Mouse (Mus musculus) testis, postnatal 14 days (tissue): Measurements from ENCODE around the gene Syce2.
"Not testable (repeated sequence)": the region's sequence is repeated elsewhere in the genome, so short reads cannot be mapped to it uniquely, and the experiment has no call there.

Experiments
- DNase-seq: peaks from one replicate; pipeline ENCODE4 v3.0.0; 2021; ENCODE audit warnings: low spot score

The Syce2 gene

DNA sequence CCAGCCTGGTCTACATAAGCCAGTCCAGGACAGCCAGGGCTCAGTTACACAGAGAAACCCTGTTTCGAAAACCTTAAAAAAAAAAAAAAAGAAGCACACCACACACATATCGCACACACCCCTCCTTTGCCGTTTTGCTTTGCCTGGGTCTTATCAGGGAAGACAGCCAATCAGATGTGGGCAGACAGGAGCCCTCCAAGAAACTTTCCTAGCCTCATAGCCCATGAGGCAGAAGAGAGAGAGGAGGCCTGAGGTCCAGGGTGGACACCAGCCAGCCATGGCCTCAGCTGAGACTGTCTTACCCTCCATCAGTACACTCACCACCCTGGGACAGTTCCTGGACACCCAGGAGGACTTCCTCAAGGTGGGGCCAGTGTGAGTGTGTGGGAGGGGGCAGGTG, 29.8 kb downstream of the Syce2 start, which contains the start of gene Klf1:
Gene Klf1 (plus strand): TSS at position 177 of the 400 bp plus-strand sequence.
- DNase-seq = no peak

DNA sequence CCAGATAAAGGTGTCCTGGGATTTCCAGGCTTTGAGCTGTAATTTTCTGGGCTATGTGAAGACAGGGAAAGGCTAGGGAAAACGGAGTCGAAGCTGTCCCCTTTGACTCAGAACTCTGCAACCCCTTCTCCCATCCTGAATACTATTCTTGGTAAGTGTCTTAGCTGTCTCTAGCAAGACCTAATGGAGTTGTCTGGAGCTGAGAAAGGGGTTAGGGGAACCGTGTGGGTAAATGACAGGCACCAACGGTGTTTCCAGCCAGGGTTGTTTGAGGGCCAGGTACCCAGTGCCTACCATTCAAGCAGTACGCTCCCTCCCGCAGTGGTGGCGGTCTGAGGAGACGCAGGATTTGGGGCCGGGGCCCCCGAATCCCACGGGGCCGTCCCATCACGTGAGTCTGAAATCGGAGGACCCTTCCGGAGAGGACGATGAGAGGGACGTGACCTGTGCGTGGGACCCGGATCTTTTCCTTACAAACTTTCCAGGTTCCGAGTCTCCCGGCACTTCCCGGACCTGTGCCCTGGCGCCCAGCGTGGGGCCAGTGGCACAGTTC, 30.5 kb downstream of the Syce2 start:
- no peak for DNase-seq

DNA sequence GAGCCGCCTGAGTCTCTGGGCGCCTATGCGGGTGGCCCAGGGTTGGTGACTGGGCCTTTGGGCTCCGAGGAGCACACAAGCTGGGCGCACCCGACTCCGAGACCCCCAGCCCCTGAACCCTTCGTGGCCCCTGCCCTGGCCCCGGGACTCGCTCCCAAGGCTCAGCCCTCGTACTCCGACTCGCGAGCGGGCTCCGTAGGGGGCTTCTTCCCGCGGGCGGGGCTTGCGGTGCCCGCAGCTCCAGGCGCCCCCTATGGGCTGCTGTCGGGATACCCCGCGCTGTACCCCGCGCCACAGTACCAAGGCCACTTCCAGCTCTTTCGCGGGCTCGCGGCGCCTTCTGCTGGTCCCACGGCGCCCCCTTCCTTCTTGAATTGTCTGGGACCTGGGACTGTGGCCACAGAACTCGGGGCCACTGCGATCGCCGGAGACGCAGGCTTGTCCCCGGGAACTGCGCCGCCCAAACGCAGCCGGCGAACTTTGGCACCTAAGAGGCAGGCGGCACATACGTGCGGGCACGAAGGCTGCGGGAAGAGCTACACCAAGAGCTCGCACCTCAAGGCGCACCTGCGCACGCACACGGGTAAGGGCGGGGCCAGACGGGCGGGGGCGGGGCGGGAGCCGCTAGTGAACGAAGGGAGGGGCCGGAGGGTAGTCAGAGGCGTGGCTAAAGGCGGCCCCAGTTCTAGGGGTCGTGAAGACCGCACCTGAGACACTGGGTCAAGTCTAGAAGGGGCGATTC, 31.2 kb downstream of the Syce2 start:
- peak; percentile 88 for DNase-seq

DNA sequence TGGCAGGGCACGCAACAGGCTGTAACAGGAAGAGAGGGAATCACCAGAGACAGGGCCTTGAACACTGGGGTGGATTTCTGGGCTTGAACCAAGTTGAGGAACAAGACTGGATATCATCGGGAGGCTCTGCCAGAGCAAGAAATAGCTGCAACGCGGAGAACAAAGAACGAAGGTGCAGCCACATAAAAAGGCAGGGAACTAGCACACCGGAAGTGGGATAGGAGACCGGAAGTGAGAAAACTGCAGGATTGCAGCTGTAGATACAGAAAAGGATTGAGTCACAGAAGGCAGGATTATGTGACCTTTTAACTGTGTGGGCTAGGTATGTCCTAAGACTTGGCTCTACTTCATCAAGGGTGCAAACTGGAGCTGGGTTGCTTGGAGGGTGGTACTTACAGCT, 32.4 kb downstream of the Syce2 start:
- no peak for DNase-seq

DNA sequence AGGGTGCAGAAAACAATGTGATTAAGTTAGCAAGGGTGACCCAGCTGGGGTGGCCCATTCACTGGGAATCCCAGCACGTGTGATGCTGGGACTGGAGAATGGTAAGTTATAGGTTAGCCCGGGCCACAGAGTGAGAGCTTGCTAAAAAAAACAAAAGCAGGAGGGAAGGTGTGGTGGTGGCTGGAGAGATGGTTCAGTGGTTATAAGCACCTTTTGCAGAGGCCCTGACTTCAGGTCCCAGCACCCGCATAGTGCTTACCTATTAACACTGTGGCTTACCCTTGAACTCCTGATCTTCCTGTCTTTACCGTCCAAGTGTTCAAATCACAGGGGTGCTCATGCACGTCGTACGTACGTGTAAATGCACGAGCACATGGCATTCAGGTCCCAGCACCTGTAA, 35.1 kb downstream of the Syce2 start:
- DNase-seq = no peak

DNA sequence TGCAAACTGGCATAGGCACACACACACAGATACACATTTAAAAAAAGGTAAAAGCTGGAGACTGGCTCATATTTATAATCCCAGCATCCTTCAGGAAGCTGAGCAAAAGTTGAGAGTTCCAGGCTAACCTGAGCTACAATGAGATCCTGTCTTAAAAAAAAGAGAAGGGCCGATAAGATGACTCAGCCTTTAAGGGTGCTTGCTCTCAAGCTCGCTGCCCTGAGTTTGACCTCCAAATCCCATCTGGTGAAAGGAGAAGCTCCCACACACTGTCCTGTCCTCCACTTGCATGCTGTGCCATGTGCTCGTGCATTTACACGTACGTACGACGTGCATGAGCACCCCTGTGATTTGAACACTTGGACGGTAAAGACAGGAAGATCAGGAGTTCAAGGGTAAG, 35.6 kb downstream of the Syce2 start:
- DNase-seq = no peak

DNA sequence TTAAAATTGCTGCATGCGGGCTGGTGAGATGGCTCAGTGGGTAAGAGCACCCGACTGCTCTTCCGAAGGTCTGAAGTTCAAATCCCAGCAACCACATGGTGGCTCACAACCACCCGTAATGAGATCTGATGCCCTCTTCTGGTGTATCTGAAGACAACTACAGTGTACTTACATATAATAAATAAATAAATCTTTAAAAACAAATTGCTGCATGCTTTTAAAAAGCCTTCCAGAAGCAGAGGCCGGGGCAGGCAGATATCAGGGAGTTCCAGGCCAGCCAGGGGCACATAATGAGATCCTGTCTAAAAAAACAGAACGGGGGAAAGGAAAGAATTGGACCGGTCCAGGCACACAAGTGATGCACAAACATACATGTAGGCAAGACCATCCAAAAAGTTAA, 36.1 kb downstream of the Syce2 start:
- not testable (repeated sequence) for DNase-seq

DNA sequence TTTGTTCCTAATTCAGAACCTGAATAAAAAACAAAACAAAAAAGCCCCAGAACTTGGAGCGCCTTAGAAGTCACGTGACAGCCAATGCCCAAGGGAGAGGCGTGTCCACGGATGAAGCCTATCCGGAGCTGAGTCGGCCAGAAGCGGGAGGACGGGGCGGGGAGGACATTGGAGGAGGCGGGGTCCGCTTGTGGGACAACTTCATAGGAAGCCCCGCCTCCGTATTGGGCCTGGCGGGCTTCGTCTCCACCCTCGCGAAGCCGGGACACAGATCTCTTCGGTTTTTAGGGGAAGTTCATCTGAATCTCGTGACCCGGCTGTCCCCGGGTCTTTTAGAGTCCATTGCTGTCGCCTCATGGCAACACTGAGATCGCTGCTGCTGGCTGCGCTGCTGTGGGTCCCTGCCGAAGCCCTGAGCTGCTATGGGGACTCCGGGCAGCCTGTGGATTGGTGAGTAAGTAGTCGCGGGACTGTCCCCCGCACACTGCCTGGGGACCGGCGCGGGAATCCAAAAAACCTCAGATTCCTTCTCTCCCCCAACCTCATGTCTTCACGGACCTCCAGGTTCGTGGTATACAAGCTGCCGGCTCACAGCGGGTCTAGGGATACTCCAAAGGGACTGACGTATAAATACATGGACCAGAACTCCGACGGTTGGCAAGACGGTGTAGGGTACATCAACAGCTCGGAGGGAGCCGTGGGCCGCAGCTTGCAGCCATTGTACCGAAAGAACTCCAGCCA, 36.7 kb downstream of the Syce2 start, which contains the start of gene Dnase2a:
Gene Dnase2a (plus strand): TSS at position 140 of the 741 bp plus-strand sequence.
- peak; percentile 90 for DNase-seq

DNA sequence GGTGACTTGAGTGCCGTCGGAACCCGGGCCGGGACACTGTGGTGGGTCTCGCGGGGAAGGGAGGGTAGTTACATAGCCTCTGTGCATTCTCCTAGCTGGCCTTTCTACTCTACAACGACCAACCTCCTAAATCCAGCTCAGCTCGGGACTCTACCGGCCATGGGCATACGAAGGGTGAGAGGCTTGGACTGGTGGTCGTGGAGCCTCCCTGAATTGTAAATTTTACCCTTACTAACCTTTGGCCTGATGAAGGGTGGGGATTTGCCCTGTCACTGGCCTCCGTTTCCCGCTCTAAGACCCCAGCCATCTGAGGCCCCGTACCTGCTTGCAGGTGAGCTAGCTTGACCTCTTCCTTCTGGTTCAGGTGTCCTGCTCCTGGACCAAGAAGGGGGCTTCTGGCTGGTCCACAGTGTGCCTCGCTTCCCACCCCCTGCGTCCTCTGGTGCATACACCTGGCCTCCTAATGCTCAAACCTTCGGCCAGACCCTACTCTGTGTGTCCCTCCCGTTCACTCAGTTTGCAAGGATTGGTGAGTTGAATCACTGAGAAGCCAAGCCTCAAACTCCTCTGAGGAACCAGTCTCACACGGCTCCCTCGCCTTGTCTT, 37.4 kb downstream of the Syce2 start:
- no peak for DNase-seq

DNA sequence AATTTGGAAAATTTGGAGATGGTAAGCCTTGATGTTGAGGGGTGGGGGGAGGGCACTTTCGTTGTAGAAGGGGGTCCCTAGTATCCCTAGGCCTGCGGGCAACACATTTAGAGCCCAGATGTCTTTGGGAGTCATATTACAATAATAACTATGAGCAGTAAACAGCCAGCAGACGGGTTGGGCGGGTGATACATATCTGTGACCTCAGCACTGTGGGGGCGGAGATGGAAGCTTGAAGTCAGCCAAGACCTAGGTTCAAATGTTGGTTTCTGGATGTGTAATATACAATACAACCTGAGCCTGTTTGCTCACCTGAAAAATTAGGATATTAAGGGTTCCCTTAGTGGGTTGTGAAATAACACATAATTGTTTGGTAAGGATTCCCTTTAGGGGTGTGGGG, 38.0 kb downstream of the Syce2 start:
- no peak for DNase-seq

DNA sequence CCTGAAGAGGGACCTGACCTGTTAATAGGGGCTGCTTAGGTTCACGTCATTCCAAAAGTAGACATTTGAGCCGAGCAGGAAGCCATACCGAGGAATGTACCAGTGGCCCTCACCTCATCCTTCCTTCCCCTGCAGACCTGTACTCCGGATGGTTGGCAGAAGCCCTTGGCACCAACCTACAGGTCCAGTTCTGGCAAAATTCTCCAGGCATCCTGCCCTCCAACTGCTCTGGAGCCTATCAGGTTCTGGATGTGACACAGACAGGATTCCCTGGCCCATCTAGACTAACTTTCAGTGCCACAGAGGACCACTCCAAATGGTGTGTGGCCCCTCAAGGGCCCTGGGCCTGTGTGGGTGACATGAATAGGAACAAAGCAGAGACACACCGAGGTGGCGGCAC, 38.6 kb downstream of the Syce2 start:
- no peak for DNase-seq

DNA sequence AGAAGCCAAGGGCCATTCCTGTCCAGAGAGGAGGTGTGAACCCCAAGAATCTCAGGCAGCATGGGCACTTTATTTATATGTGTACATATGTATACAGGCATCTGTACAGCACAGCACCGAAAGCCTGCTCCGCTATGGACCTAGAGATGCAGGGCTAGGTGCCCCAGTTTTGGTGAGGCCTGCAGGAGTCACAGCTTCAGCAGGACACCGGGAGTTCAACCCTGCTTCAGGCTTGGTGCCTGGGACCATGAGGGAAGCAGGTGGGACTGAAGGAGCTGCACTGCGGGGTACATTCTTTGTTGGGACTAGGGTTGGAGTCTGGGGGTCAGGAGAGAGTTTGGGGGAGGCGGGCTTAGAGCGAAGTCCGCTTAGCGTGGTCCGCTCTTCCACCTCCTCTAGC, 39.9 kb downstream of the Syce2 start:
- DNase-seq = no peak

DNA sequence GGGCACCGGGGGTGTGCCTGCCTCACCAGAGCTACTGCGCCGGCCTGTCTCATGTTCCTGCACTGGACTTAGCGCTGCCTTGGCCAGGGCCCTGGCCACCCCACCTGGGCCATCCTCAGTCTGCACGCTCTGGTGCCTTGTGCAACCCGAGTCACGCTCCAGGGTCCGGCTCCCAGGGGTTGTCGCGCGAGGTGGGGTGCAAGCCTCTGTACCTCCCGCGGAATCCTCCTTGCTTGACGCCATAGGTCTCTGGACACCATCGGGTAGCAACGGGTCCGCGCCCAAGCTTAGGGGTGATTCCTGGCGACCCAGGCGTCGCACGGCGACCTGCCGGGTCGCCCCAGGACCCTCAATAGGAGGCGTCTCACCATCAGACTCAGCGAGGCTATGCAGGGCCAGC, 40.5 kb downstream of the Syce2 start:
- DNase-seq = no peak

DNA sequence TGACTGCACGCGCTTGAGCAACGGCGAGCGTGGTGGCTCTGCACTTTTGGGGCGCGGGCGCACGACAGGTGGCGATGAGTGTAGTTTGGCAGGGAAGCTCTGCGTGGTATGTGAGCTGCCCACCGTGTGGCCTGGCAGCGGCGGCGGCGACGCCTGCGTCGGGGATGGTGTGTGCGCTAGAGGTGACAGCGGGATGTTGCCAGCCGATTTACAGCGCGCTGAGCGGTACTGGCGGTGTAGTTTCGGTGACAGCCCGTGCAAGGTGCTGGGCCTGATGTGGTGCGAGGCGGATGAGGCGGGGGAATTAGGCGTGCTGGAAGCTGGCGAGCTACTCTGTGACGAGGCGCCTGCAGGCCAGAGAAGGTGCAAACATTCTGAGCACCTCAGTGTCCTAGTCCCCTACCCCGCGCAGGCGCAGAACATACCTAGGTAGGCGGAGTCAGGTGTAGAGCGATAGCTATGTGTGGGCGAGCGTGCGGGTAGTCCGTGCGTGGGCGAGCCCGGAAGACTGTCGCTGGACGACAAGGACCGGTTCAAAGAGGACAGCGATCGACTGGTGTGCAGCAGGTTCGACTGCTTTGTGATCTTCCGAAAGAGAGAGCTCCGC, 41.1 kb downstream of the Syce2 start:
- DNase-seq = peak; percentile 80

DNA sequence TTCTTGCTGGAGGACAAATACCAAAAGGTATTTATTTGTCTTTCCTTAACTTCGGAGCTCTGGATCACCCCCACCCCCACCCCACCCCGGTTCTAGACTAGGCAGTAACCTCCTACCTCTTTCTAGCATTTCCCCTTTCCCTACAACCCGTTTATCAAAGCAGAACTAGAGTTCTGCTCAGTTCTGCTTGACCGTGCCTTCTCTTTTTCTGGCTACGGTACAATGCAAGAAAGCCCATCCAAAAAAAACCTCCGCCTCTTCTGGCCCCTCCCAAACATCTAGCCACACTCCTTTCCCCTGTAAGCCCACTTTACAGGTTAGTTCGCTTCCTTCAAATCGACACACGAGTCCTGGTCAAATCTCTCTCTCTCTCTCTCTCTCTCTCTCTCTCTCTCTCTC, 41.6 kb downstream of the Syce2 start:
- DNase-seq = no peak

DNA sequence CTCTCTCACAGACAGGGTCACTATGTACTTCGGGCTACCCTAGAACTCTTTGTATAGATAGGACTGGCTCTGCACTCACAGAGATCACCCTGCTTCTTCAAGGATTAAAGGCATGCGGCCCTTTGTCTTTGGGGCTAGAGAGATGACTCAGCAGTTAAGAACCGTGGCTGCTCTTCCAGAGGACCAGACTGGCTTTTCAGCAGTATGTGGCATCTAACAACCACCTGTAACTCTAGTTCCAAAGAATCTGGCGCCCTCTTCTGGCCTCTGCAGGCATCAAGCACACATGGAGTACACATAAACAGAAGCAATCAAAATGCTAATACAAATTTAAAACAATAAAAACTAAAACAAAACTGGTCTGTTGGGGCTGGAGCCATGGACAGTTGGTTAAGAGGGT, 42.0 kb downstream of the Syce2 start:
- DNase-seq = no peak

DNA sequence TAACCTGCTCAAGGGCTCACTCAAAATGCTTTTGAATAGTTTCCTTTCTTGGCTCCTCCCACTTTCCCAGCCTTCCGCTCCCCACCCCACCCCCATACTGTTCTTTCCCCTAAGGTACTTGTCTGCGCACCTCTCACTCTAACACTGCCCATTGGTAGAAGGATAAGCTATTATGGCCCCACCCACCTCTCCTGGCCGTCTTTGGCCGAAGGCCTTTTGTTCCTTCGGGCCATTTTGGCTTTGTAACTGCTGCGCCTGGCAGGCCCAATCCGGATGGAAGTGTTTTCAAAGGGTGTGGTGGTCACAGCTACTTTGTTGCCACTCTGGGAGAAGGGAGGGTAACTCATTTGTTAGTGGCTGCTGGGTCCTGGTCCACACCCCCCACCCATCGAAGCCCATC, 43.4 kb downstream of the Syce2 start:
- peak; percentile 62 for DNase-seq

DNA sequence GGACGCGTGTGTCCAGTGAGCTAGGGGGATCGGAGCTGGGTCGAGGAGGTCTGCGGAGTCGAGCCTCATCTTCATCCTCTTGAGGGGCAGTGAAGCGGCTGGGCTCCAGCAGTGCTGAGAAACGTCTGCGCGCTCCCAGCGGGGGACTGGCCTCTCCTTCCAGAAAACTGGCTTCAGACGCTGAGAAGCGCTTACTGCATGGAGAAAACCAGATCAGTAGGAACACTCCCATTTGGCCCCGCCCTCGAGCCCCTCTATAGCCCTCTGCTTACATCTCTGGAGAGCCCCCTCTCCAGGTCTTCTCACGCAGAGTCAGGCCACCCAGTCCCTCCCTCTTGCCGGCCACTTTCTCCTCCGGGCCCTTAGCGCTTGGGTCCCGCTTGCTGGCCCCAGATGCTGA, 45.9 kb downstream of the Syce2 start:
- DNase-seq = no peak

DNA sequence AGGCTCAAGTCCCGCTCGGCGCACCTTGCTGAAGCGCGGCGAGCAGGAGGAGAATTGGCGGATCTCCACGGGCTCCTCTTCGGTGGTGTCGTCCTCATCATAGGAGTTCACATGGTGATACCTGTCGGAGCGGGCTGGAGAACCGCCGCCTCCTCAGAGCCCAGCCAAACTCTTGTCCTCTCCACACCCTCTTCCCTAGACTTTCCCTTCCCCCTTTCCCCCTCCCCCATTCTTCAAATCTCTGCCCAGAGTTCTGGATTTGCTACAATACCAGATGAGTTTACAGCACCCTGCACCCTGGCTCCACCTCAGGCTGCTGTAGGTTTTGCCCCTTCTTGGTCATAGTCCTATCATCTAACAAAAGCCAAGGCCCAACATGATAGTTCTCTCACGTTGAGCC, 46.7 kb downstream of the Syce2 start:
- no peak for DNase-seq

DNA sequence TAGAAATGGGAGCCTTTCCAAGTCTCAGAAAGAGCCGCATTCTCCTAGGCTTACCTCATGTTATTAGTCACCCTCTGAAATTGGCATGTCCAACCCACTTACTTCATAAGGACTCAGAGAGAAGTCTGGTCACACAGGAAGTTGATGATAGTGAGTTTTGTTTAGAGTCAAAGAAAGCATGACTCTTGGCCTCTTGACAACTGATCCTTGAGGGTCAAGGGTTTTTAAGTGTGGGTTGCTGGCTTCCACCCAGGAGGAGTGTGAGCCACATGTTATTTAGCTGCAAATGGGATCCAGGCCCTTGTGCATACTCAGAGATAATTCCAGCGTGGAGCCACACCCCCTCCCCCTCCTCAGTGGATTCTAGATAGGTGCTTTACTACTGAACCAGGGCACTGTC, 49.7 kb downstream of the Syce2 start:
- DNase-seq = no peak

DNA sequence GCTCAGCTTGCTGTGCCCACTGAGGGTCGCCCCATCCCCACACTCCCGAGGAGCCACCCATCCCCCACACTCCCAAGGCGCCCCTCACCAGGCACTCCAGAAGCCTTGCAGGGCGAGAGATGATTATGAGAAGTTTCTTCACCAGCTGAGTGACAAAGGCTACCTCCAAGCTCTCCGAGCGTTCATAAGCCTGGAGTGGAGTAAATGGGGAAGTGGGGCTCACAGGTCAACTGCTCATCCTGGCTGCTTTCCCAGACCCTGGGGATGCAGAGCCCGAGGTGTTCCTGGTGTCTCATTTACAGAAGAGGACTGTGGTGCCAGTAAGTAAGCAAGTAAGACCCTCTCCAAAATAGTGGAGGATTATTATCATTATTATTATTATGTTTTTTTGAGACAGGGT, 53.6 kb downstream of the Syce2 start:
- no peak for DNase-seq

DNA sequence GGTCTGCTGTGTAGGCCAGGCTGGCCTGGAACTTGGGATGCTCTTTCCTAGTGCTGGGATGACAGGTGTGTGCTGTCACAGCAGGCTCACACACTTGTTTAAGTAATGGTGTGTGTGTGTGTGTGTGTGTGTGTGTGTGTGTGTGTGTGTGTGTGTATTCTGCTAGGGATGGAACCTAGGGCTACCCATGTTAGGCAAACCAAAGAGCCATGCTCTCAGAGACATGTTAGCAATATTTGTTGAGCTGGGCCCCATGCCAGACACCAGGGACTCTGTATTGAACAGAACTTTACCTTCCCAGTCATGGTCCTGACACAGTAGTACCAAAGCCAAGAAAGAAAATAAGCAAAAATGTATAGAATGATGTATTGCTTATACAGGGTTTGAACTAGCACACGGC, 55.6 kb downstream of the Syce2 start:
- no peak for DNase-seq
